Mouse (Mus musculus) lung, postnatal 14 days (tissue): Measurements from ENCODE around the gene Krt8.
A peak's percentile ranks its signal among the peaks of the same experiment; 100 is the strongest.

Experiments used
- DNase-seq: peaks from one replicate; pipeline ENCODE4 v3.0.0; 2021

The Krt8 gene

DNA sequence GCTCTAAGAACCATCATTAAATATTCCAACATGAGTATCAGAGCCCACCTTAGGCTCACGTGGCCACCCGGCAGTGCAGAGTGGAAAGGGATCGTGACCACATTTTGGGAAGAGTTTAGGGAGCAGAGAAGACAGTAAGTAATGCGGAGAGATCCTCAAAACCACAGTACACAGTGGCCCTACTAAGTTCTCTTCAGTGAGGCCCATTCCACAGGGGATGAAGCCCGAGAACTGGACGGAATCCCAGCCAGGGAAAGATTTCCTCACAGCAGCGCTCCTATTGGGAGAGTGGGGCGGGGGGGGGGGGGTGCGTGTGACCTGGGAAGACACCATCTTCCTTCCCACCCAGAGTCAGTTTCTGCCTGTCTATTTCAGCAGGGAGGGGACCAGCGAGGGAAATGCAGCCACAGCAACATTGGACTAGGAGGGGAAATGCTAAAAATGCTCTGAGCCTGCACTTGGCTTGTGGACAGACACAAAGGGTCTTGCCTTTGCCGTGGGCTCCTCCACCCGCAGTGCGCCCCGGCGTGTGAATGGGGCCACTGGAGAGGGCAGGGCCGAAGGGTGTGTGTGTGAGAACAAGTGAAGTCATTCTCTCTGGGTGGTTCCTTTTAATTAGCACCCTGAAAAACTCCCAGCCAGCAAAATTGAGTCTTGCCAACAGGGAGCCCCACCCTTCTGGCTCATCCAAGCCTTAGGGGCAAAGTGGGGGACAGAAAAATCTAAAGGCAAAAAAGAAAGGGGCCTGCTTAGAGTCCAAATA lies 30.0 kb downstream of the Krt8 start:
- no peak for DNase-seq

- DNase-seq = peak; percentile 98
Measured at GRCm38 (mm10) chr15:101973414-101974077, 30.7 kb downstream of the Krt8 start.

DNA sequence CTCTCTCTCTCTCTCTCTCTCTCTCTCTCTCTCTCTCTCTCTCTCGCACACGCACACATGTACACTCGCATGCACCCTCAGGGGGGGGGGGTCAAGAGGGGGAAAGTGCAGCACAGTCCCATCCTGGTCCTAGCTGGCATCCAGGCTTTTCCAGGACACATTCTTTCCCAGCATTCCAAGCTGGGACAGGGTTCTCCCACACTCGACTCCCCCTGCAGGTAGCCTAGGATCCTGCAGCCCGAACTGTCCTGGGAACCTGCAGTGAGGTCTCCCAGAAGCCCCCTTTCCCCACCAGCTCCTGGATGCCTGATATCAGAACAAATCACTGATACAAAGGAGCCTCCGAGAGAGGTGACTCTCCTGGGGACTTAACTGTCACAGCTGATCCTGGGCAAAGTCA lies 33.7 kb downstream of the Krt8 start:
- DNase-seq = peak; percentile 75

GRCm38 (mm10) chr15:101966808-101967207 lies 37.5 kb downstream of the Krt8 start:
- peak; percentile 66 for DNase-seq

GRCm38 (mm10) chr15:101958891-101959290 lies 45.4 kb downstream of the Krt8 start:
- DNase-seq = no peak

DNA sequence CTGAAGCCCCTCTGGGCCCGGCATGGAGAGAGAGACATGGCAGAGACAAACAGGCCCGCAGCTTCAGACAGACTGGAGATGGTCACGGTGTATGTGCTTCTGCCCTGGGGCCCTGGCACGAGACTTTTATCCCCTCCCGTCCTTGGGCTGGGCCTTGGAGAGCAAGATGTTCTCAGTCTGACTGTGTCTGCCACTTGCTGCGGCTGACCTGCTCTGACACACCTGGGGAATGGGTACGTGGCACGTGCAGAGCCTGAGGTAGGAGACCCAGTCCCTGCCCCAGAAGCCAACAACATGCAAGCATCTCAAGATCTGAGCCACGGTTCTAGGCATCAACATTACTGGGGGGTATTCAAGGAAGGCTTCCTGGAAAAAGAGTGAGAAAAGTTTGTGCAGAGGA lies 50.1 kb downstream of the Krt8 start, which contains the start of gene Krt78:
Krt78 (minus strand) TSS at position 101 of the 400 bp plus-strand sequence.
- no peak for DNase-seq

- DNase-seq = no peak
Measured at GRCm38 (mm10) chr15:101952733-101953474, 51.4 kb downstream of the Krt8 start.
